Mouse (Mus musculus): ENCODE measurements around the gene Shank2. TPM values are rescaled to one million over a fixed set of nuclear protein-coding genes. Genes with fewer than 3 reads are reported as not detected.

Shank2 gene
- total RNA-seq, 1 experiment: 0.94 TPM

DNA sequence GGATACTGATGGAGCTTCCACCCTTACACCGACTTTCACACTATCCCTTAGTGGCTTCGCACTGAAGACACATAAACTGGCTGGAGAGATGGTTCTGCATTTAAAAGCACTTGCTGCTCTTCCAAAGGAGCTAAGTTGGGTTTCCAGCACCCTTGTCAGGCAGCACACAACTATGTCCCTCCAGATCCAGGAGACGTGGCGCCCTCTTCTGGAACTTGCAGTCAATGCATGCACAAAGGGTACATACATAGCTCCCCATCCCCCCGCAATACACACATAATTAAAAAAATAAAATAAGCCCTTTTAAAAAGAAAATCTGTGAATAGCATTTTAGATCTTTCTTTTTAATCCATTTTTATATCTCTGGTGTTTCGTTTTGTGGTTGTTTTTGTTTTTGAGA is 385.8 kb downstream of the Shank2 start:
- TF ChIP-seq ZC3H11A (IDR thresholded peaks at IDR 0.05; ENCODE audit: borderline replicate concordance, low read depth, low read length) (no peak), MAFK (IDR thresholded peaks at IDR 0.05; ENCODE audit: insufficient read depth, low read depth, low read length) (no peak), CHD2 (IDR thresholded peaks at IDR 0.05; ENCODE audit: low read depth, low read length) (no peak), HCFC1 (IDR thresholded peaks at IDR 0.05; ENCODE audit: borderline replicate concordance, insufficient read depth, low read length) (no peak), ZNF384 (IDR thresholded peaks at IDR 0.05; ENCODE audit: low read depth, low read length) (no peak)
- peak; percentile 31 for DNase-seq (ENCODE audit: low read depth, low spot score)
- Histone ChIP-seq H3K27ac (ENCODE audit: insufficient read depth, low read depth, low read length, poor library complexity, severe bottlenecking) (no peak overlapping the region), H3K4me1 (ENCODE audit: control insufficient read depth in 2 of 2, insufficient read depth in 2 of 2, low read length in 2 of 2, poor library complexity in 1 of 2) (peaks cover 2 to 4% of the 10 kb centered on the region in 2 experiments; a peak in 1 of 4 replicates), H3K4me3 (ENCODE audit: insufficient read depth in 1 of 2, low read depth in 1 of 2, low read length in 2 of 2, poor library complexity in 1 of 2, severe bottlenecking in 1 of 2) (no peak overlapping the region), H3K9ac (ENCODE audit: insufficient read depth, low read depth, low read length, poor library complexity, severe bottlenecking) (no peak overlapping the region), H3K36me3 (ENCODE audit: control insufficient read depth, insufficient read depth, low read length, poor library complexity, severe bottlenecking) (no peaks in the 10 kb centered on the region), H3K9me3 (ENCODE audit: control insufficient read depth, insufficient read depth, low read depth, low read length) (no peaks in the 10 kb centered on the region)
- in situ Hi-C loops (cut with MboI; ENCODE audit: low sequenced_read_pairs in 2 of 2, unreplicated experiment in 2 of 2): no loop called here

- DNase-seq (ENCODE audit: low read depth, low spot score): no peak
- no peak for TF ChIP-seq ZC3H11A (IDR thresholded peaks at IDR 0.05; ENCODE audit: borderline replicate concordance, low read depth, low read length)
- Histone ChIP-seq H3K4me3 (ENCODE audit: insufficient read depth in 1 of 2, low read depth in 1 of 2, low read length in 2 of 2, poor library complexity in 1 of 2, severe bottlenecking in 1 of 2) (no peak overlapping the region), H3K9ac (ENCODE audit: insufficient read depth, low read depth, low read length, poor library complexity, severe bottlenecking) (no peak overlapping the region), H3K27ac (ENCODE audit: insufficient read depth, low read depth, low read length, poor library complexity, severe bottlenecking) (no peak overlapping the region), H3K36me3 (ENCODE audit: control insufficient read depth, insufficient read depth, low read length, poor library complexity, severe bottlenecking) (no peaks in the 10 kb centered on the region), H3K9me3 (ENCODE audit: control insufficient read depth, insufficient read depth, low read depth, low read length) (no peaks in the 10 kb centered on the region), H3K4me1 (ENCODE audit: control insufficient read depth in 2 of 2, insufficient read depth in 2 of 2, low read length in 2 of 2, poor library complexity in 1 of 2) (peaks cover 2 to 4% of the 10 kb centered on the region in 2 experiments; a peak in 1 of 4 replicates)
- in situ Hi-C loops (cut with MboI; ENCODE audit: low sequenced_read_pairs in 2 of 2, unreplicated experiment in 2 of 2): no loop called here
These were observed 388.0 kb downstream of the Shank2 start for GRCm38 (mm10) chr7:144389704-144390103.

GRCm38 (mm10) chr7:144390676-144391075 is 388.9 kb downstream of the Shank2 start:
- Histone ChIP-seq H3K27ac (ENCODE audit: insufficient read depth, low read depth, low read length, poor library complexity, severe bottlenecking) (no peak overlapping the region), H3K36me3 (ENCODE audit: control insufficient read depth, insufficient read depth, low read length, poor library complexity, severe bottlenecking) (no peaks in the 10 kb centered on the region), H3K4me1 (ENCODE audit: control insufficient read depth in 2 of 2, insufficient read depth in 2 of 2, low read length in 2 of 2, poor library complexity in 1 of 2) (peaks cover 2 to 4% of the 10 kb centered on the region in 2 experiments; a peak in 1 of 4 replicates), H3K9me3 (ENCODE audit: control insufficient read depth, insufficient read depth, low read depth, low read length) (no peaks in the 10 kb centered on the region), H3K4me3 (ENCODE audit: insufficient read depth in 1 of 2, low read depth in 1 of 2, low read length in 2 of 2, poor library complexity in 1 of 2, severe bottlenecking in 1 of 2) (no peak overlapping the region), H3K9ac (ENCODE audit: insufficient read depth, low read depth, low read length, poor library complexity, severe bottlenecking) (no peak overlapping the region)
- no peak for DNase-seq (ENCODE audit: low read depth, low spot score)
- TF ChIP-seq ZNF384 (IDR thresholded peaks at IDR 0.05; ENCODE audit: low read depth, low read length) (no peak), ZC3H11A (IDR thresholded peaks at IDR 0.05; ENCODE audit: borderline replicate concordance, low read depth, low read length) (no peak), CHD2 (IDR thresholded peaks at IDR 0.05; ENCODE audit: low read depth, low read length) (no peak), MAFK (IDR thresholded peaks at IDR 0.05; ENCODE audit: insufficient read depth, low read depth, low read length) (no peak), HCFC1 (IDR thresholded peaks at IDR 0.05; ENCODE audit: borderline replicate concordance, insufficient read depth, low read length) (no peak)
- in situ Hi-C loops (cut with MboI; ENCODE audit: low sequenced_read_pairs in 2 of 2, unreplicated experiment in 2 of 2): no loop called here

DNA sequence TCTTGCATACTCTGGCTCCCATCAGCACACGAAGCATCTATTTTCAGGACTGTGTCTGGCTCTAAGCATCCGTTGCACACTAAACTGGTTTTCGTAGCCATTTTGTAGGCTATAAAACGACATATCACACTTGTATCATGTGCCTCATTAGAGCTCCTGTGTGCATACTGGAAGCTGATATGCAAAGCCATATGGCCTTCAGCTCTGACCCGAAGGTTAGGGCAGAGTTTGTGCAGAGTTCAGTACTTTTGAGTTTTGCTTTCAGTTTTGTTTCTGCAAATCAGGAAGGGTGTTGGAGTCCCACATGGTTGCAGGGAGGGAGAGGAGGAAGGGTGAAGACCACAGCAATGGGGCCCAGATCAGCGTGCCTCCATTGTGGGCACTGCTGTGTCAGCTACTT is 390.0 kb downstream of the Shank2 start:
- no peak for TF ChIP-seq ZC3H11A (IDR thresholded peaks at IDR 0.05; ENCODE audit: borderline replicate concordance, low read depth, low read length)
- no peak for TF ChIP-seq MAFK (IDR thresholded peaks at IDR 0.05; ENCODE audit: insufficient read depth, low read depth, low read length)
- no peak for TF ChIP-seq ZNF384 (IDR thresholded peaks at IDR 0.05; ENCODE audit: low read depth, low read length)
- no peak for TF ChIP-seq CHD2 (IDR thresholded peaks at IDR 0.05; ENCODE audit: low read depth, low read length)
- TF ChIP-seq HCFC1 (IDR thresholded peaks at IDR 0.05; ENCODE audit: borderline replicate concordance, insufficient read depth, low read length): no peak
- Histone ChIP-seq H3K4me1 (ENCODE audit: control insufficient read depth in 2 of 2, insufficient read depth in 2 of 2, low read length in 2 of 2, poor library complexity in 1 of 2) (peaks cover 2 to 4% of the 10 kb centered on the region in 2 experiments; a peak in 1 of 4 replicates), H3K9me3 (ENCODE audit: control insufficient read depth, insufficient read depth, low read depth, low read length) (no peaks in the 10 kb centered on the region), H3K4me3 (ENCODE audit: insufficient read depth in 1 of 2, low read depth in 1 of 2, low read length in 2 of 2, poor library complexity in 1 of 2, severe bottlenecking in 1 of 2) (no peak overlapping the region), H3K9ac (ENCODE audit: insufficient read depth, low read depth, low read length, poor library complexity, severe bottlenecking) (no peak overlapping the region), H3K36me3 (ENCODE audit: control insufficient read depth, insufficient read depth, low read length, poor library complexity, severe bottlenecking) (no peaks in the 10 kb centered on the region), H3K27ac (ENCODE audit: insufficient read depth, low read depth, low read length, poor library complexity, severe bottlenecking) (no peak overlapping the region)
- DNase-seq (ENCODE audit: low read depth, low spot score): no peak
- in situ Hi-C loops (cut with MboI; ENCODE audit: low sequenced_read_pairs in 2 of 2, unreplicated experiment in 2 of 2): no loop called here

DNA sequence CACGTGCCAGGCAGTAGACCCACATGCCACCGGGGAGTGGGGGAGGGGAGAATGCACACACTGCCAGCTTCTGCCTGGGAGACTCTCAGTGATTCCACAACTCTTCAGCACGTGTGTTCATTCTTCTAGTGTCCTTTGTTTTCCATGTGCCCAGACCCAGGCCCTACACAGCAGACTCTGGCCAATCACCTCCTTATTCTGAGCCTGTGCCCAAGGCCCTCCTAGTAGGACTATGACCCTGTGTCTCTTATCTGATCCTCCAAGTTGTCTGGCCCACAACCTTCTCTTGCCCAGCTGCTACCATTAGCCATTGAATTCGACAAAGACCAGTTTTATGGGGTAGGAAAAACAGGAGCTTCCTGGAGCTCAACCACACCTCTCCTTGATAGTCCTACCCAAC is 400.8 kb downstream of the Shank2 start:
- Histone ChIP-seq H3K9ac (ENCODE audit: insufficient read depth, low read depth, low read length, poor library complexity, severe bottlenecking) (no peak overlapping the region), H3K36me3 (ENCODE audit: control insufficient read depth, insufficient read depth, low read length, poor library complexity, severe bottlenecking) (no peaks in the 10 kb centered on the region), H3K9me3 (ENCODE audit: control insufficient read depth, insufficient read depth, low read depth, low read length) (no peaks in the 10 kb centered on the region), H3K4me1 (ENCODE audit: control insufficient read depth in 2 of 2, insufficient read depth in 2 of 2, low read length in 2 of 2, poor library complexity in 1 of 2) (peaks cover 0 to 2% of the 10 kb centered on the region in 2 experiments; a peak in 1 of 4 replicates), H3K27ac (ENCODE audit: insufficient read depth, low read depth, low read length, poor library complexity, severe bottlenecking) (no peak overlapping the region), H3K4me3 (ENCODE audit: insufficient read depth in 1 of 2, low read depth in 1 of 2, low read length in 2 of 2, poor library complexity in 1 of 2, severe bottlenecking in 1 of 2) (no peak overlapping the region)
- in situ Hi-C loops (cut with MboI; ENCODE audit: low sequenced_read_pairs in 2 of 2, unreplicated experiment in 2 of 2): no loop called here
- TF ChIP-seq CHD2 (IDR thresholded peaks at IDR 0.05; ENCODE audit: low read depth, low read length) (no peak), ZC3H11A (IDR thresholded peaks at IDR 0.05; ENCODE audit: borderline replicate concordance, low read depth, low read length) (no peak), MAFK (IDR thresholded peaks at IDR 0.05; ENCODE audit: insufficient read depth, low read depth, low read length) (no peak), ZNF384 (IDR thresholded peaks at IDR 0.05; ENCODE audit: low read depth, low read length) (no peak), HCFC1 (IDR thresholded peaks at IDR 0.05; ENCODE audit: borderline replicate concordance, insufficient read depth, low read length) (no peak)
- no peak for DNase-seq (ENCODE audit: low read depth, low spot score)
